26 mouse cellular contexts compared by ENCODE assay signal in genomic region chrX:151831260-151831659, GRCm38 (mm10). TPM values are rescaled to one million over a fixed set of nuclear protein-coding genes. Genes with fewer than 3 reads are reported as not detected.
A peak's percentile ranks its signal among the peaks of the same experiment; 100 is the strongest.
DNase-seq lines count a peak whose midpoint lies in the region; ATAC-seq and TF ChIP-seq lines count a peak whose summit lies in the region.
"Had no signal": no experiment of that assay in that cellular context is flagged by ENCODE, and none has a peak within 500 bp of the region (broad histone marks: within the 10 kb centered on the region; RNA-seq: fewer than 3 reads in every experiment).

No protein-coding gene starts in this region.

- peak overlapping the region; percentile 40 for H3K4me2 ChIP-seq in liver, embryonic 11.5 days
- H3K4me2 ChIP-seq in liver, embryonic 14.5 days (ENCODE audit: low read depth), result no peak overlapping the region
- H3K4me2 ChIP-seq in kidney, embryonic 14.5 days (replicated peaks; ENCODE audit: low read depth, low read length), result no peak overlapping the region
- H3K4me2 ChIP-seq: embryonic facial prominence, embryonic 12.5 days; embryonic facial prominence, embryonic 15.5 days; heart, embryonic 12.5 days; heart, embryonic 15.5 days; hindbrain, embryonic 13.5 days had no signal

- TF ChIP-seq POLR2A in MEL (IDR thresholded peaks at IDR 0.05; ENCODE audit: control insufficient read depth in 1 of 2, insufficient read depth in 1 of 2, low read depth in 1 of 2, low read length in 2 of 2, poor library complexity in 1 of 2), result no peak

- peak overlapping the region; percentile 2; the same call in 1 of the 2 replicates for H3K27ac ChIP-seq in MEL (ENCODE audit: control insufficient read depth, low read depth, low read length)
- H3K27ac ChIP-seq in liver, embryonic 11.5 days (ENCODE audit: low read depth, low read length), result no peak overlapping the region
- H3K27ac ChIP-seq in liver, embryonic 14.5 days, result no peak overlapping the region
- no peak overlapping the region for H3K27ac ChIP-seq in kidney, embryonic 14.5 days (ENCODE audit: low read depth, low read length)
- H3K27ac ChIP-seq: embryonic facial prominence, embryonic 12.5 days; embryonic facial prominence, embryonic 15.5 days; heart, embryonic 15.5 days; hindbrain, embryonic 10.5 days; hindbrain, embryonic 13.5 days had no signal

- no peak overlapping the region for H3K4me3 ChIP-seq in MEL (ENCODE audit: control insufficient read depth in 1 of 2, insufficient read depth in 1 of 2, low read depth in 2 of 2, low read length in 2 of 2)
- H3K4me3 ChIP-seq in liver, embryonic 11.5 days (ENCODE audit: low read depth, low read length), result no peak overlapping the region
- H3K4me3 ChIP-seq in liver, embryonic 14.5 days (ENCODE audit: insufficient read depth in 1 of 2, low read depth in 2 of 2, low read length in 2 of 2), result no peak overlapping the region
- no peak overlapping the region for H3K4me3 ChIP-seq in kidney, embryonic 14.5 days (ENCODE audit: low read length)
- H3K4me3 ChIP-seq: embryonic facial prominence, embryonic 12.5 days; embryonic facial prominence, embryonic 15.5 days; heart, embryonic 12.5 days; heart, embryonic 15.5 days; hindbrain, embryonic 10.5 days; hindbrain, embryonic 13.5 days had no signal

- TF ChIP-seq EP300 in MEL (IDR thresholded peaks at IDR 0.05; ENCODE audit: low read depth in 1 of 2, low read length in 2 of 2), result peak; percentile 21 to 61; a peak in 2 of 4 replicates
- no peak for TF ChIP-seq EP300 in liver, embryonic 14.5 days (IDR thresholded peaks at IDR 0.05; ENCODE audit: low read depth)

- peaks cover 46% of the 10 kb centered on the region for H3K79me2 ChIP-seq in MEL (ENCODE audit: control insufficient read depth, insufficient read depth, low read length, poor library complexity)

- no peaks in the 10 kb centered on the region for H3K9me3 ChIP-seq in MEL (replicated peaks; ENCODE audit: insufficient read depth, low read length)
- H3K9me3 ChIP-seq in liver, embryonic 11.5 days (ENCODE audit: control insufficient read depth, low read length), result no peaks in the 10 kb centered on the region
- no peaks in the 10 kb centered on the region for H3K9me3 ChIP-seq in liver, embryonic 14.5 days (ENCODE audit: control insufficient read depth, low read length)
- no peaks in the 10 kb centered on the region for H3K9me3 ChIP-seq in kidney, embryonic 14.5 days (ENCODE audit: control insufficient read depth, low read length)
- H3K9me3 ChIP-seq: embryonic facial prominence, embryonic 12.5 days; embryonic facial prominence, embryonic 15.5 days; heart, embryonic 12.5 days; heart, embryonic 15.5 days; hindbrain, embryonic 10.5 days; hindbrain, embryonic 13.5 days had no signal

- H3K9ac ChIP-seq in MEL (ENCODE audit: control insufficient read depth, low read depth, low read length, poor library complexity, severe bottlenecking), result no peak overlapping the region
- H3K9ac ChIP-seq in liver, embryonic 11.5 days (ENCODE audit: low read depth, low read length), result no peak overlapping the region
- H3K9ac ChIP-seq in liver, embryonic 14.5 days (replicated peaks), result no peak overlapping the region
- H3K9ac ChIP-seq in kidney, embryonic 14.5 days (ENCODE audit: low read depth, low read length), result no peak overlapping the region
- H3K9ac ChIP-seq: embryonic facial prominence, embryonic 12.5 days; embryonic facial prominence, embryonic 15.5 days; heart, embryonic 12.5 days; heart, embryonic 15.5 days; hindbrain, embryonic 13.5 days had no signal

- DNase-seq in MEL (ENCODE audit: low read depth, low spot score), result peak; percentile 35
- no peak for DNase-seq in liver, embryonic 11.5 days (ENCODE audit: low spot score)
- DNase-seq in liver, embryonic 14.5 days (ENCODE audit: low read depth in 3 of 3, low spot score in 3 of 3), result peak; percentile 1 to 5 (median 3)
- DNase-seq in adrenal gland, postnatal 4 days (ENCODE audit: low spot score in 2 of 2), result no peak
- no peak for DNase-seq in urinary bladder, adult 18-20 months (ENCODE audit: low spot score in 2 of 2)
- DNase-seq: adrenal gland, adult 2 months; adrenal gland, postnatal 14 days; cerebellum, adult 18-20 months; cerebellum, adult 9-11 months; cerebellum, postnatal 25 days; gastrocnemius, postnatal 25 days; heart, adult 18-20 months; heart, postnatal 10 days; heart, postnatal 36 days had no signal

- no peaks in the 10 kb centered on the region for H3K27me3 ChIP-seq in MEL (ENCODE audit: control insufficient read depth in 1 of 2, insufficient read depth in 2 of 2, low read length in 2 of 2)
- H3K27me3 ChIP-seq in liver, embryonic 11.5 days (replicated peaks; ENCODE audit: control insufficient read depth, insufficient read depth, low read length), result no peaks in the 10 kb centered on the region
- no peaks in the 10 kb centered on the region for H3K27me3 ChIP-seq in liver, embryonic 14.5 days (ENCODE audit: control insufficient read depth, insufficient read depth, low read length)
- no peaks in the 10 kb centered on the region for H3K27me3 ChIP-seq in kidney, embryonic 14.5 days (ENCODE audit: control insufficient read depth, insufficient read depth, low read length)
- H3K27me3 ChIP-seq: embryonic facial prominence, embryonic 12.5 days; embryonic facial prominence, embryonic 15.5 days; heart, embryonic 12.5 days; heart, embryonic 15.5 days had no signal

- peaks cover 25 to 49% of the 10 kb centered on the region in 2 experiments for H3K4me1 ChIP-seq in MEL (ENCODE audit: control insufficient read depth in 1 of 2, insufficient read depth in 2 of 2, low read length in 2 of 2)
- 0 out of 2 replicates have a peak, but pooled peaks cover 2% of the 10 kb centered on the region for H3K4me1 ChIP-seq in liver, embryonic 11.5 days (replicated peaks; ENCODE audit: control insufficient read depth, insufficient read depth, low read length)
- H3K4me1 ChIP-seq in liver, embryonic 14.5 days (replicated peaks; ENCODE audit: control insufficient read depth in 2 of 2, insufficient read depth in 2 of 2, low read length in 1 of 2), result peaks cover 0 to 8% of the 10 kb centered on the region in 2 experiments; a peak in 2 of 4 replicates
- no peaks in the 10 kb centered on the region for H3K4me1 ChIP-seq in kidney, embryonic 14.5 days (ENCODE audit: control insufficient read depth, insufficient read depth, low read length)
- H3K4me1 ChIP-seq: embryonic facial prominence, embryonic 12.5 days; embryonic facial prominence, embryonic 15.5 days; heart, embryonic 15.5 days; hindbrain, embryonic 10.5 days; hindbrain, embryonic 13.5 days had no signal

- TF ChIP-seq CTCF in MEL (IDR thresholded peaks at IDR 0.05 in 2 of 3, conservative IDR thresholded peaks at IDR 0.05 in 1 of 3; ENCODE audit: control insufficient read depth in 1 of 3, insufficient read depth in 1 of 3, low read depth in 2 of 3, low read length in 3 of 3, poor library complexity in 1 of 3, severe bottlenecking in 1 of 3), result no peak
- TF ChIP-seq CTCF in liver, embryonic 14.5 days (IDR thresholded peaks at IDR 0.05; ENCODE audit: low read depth), result no peak

- peak; percentile 78 for ATAC-seq in liver, embryonic 11.5 days (replicated peaks; ENCODE audit: low FRiP score)
- peak; percentile 53; the same call in 1 of the 2 replicates for ATAC-seq in liver, embryonic 14.5 days (ENCODE audit: insufficient read depth)
- ATAC-seq in megakaryocyte-erythroid progenitor cell, adult 5-6 weeks (replicated peaks; ENCODE audit: low FRiP score, low TSS enrichment, poor library complexity, severe bottlenecking), result peak; percentile 82
- ATAC-seq in kidney, embryonic 14.5 days (ENCODE audit: low FRiP score, low TSS enrichment), result no peak
- ATAC-seq: CD4-positive, CD25-positive, alpha-beta regulatory T cell, adult 4 months; forebrain, embryonic 14.5 days; hindbrain, embryonic 16.5 days; Patski had no signal

- peaks cover 38 to 59% of the 10 kb centered on the region in 2 experiments for H3K36me3 ChIP-seq in MEL (ENCODE audit: control insufficient read depth in 1 of 2, insufficient read depth in 2 of 2, low read length in 2 of 2)
- H3K36me3 ChIP-seq in liver, embryonic 11.5 days (ENCODE audit: control insufficient read depth, insufficient read depth, low read length), result no peaks in the 10 kb centered on the region
- no peaks in the 10 kb centered on the region for H3K36me3 ChIP-seq in liver, embryonic 14.5 days (replicated peaks; ENCODE audit: control insufficient read depth, insufficient read depth, low read depth)
- H3K36me3 ChIP-seq in kidney, embryonic 14.5 days (ENCODE audit: control insufficient read depth, insufficient read depth, low read length), result no peaks in the 10 kb centered on the region
- H3K36me3 ChIP-seq: embryonic facial prominence, embryonic 12.5 days; embryonic facial prominence, embryonic 15.5 days; heart, embryonic 12.5 days; heart, embryonic 15.5 days; hindbrain, embryonic 13.5 days had no signal

- no peak for TF ChIP-seq RAD21 in MEL (IDR thresholded peaks at IDR 0.05; ENCODE audit: low read depth, low read length)

TF ChIP-seq in MEL, 35 proteins besides CTCF, POLR2A, EP300 and RAD21 (continues in another document):
- TF ChIP-seq MAFK (IDR thresholded peaks at IDR 0.05; ENCODE audit: borderline replicate concordance, low read depth, low read length), result no peak; the same call in 1 of the 2 replicates
- TF ChIP-seq GABPA (IDR thresholded peaks at IDR 0.05; ENCODE audit: low read depth, low read length), result no peak
- peak; percentile 58; the same call in 1 of the 2 replicates for TF ChIP-seq GATA1 (IDR thresholded peaks at IDR 0.05; ENCODE audit: low read depth, low read length)
- TF ChIP-seq BHLHE40 (IDR thresholded peaks at IDR 0.05; ENCODE audit: borderline replicate concordance, low read depth, low read length), result no peak
- peak; percentile 13; the same call in 1 of the 2 replicates for TF ChIP-seq MXI1 (IDR thresholded peaks at IDR 0.05; ENCODE audit: low read depth, low read length)
- 0 out of 2 replicates have a peak, but pooled peaks have one; percentile 34 for TF ChIP-seq MYB (IDR thresholded peaks at IDR 0.05; ENCODE audit: low read depth, low read length)
- TF ChIP-seq MEF2A (IDR thresholded peaks at IDR 0.05; ENCODE audit: extremely low read depth, insufficient replicate concordance, low read depth, low read length, poor library complexity, severe bottlenecking), result peak; percentile 85; the same call in 1 of the 2 replicates
- TF ChIP-seq ETS1 (IDR thresholded peaks at IDR 0.05; ENCODE audit: low read depth, low read length), result peak; percentile 59

RNA-seq across cellular contexts. Expression of gene Huwe1, which starts 30.7 kb away (rescaled TPM):
- 132 and 164 TPM in 2 replicates for total RNA-seq in MEL (2012; rRNA removed)
- polyA plus RNA-seq in MEL (2012; ENCODE audit: insufficient read depth in 1 of 2, insufficient read length in 2 of 2, low read depth in 1 of 2, low replicate concordance in 2 of 2, missing spikeins in 1 of 2), result 100 to 1,000 TPM; 345 to 528 TPM
- polyA plus RNA-seq in liver, embryonic 11.5 days (2014; fragmentation: Nextera tagmentation; extraction: Ambion mirVana), result 35.4 and 41.2 TPM in 2 replicates
- 19.6 and 19.7 TPM in 2 replicates for polyA plus RNA-seq in liver, embryonic 14.5 days (2012; rRNA removed)
- polyA plus RNA-seq in liver, embryonic 14.5 days (2014; fragmentation: Nextera tagmentation; extraction: Ambion mirVana), result 11.6 and 11.9 TPM in 2 replicates
- 211 and 269 TPM in 2 replicates for total RNA-seq in megakaryocyte-erythroid progenitor cell, adult 5-6 weeks (2014; fragmentation: Nextera tagmentation)
- 136 and 162 TPM in 2 replicates for total RNA-seq in megakaryocyte-erythroid progenitor cell, adult 5-6 weeks (2017)
- total RNA-seq in adrenal gland, postnatal 4 days (2021), result 100 to 1,000 TPM; 213 to 240 TPM
- polyA plus RNA-seq in kidney, embryonic 14.5 days (2014; fragmentation: Nextera tagmentation; extraction: Ambion mirVana), result 85.8 and 96.4 TPM in 2 replicates

Comparison
In these comparisons a context has a peak if more than half of its experiments do, and no peak if none do; other contexts are left out.
1. DNase-seq: peak in MEL (single experiment) and liver, embryonic 14.5 days (3 of 3); none in liver, embryonic 11.5 days (single experiment), adrenal gland, postnatal 4 days (0 of 2) and urinary bladder, adult 18-20 months (0 of 2).